Mouse (Mus musculus) embryonic facial prominence, embryonic 14.5 days (tissue): ENCODE results near the gene 4430402I18Rik. TPM values are rescaled to one million over a fixed set of nuclear protein-coding genes. Genes with fewer than 3 reads are reported as not detected.

ENCODE experiments used
- ATAC-seq: fragments of 200-750 bp; cut with Nextera tagmentation; 2 replicates; pipeline ENCODE4 v1.8.0; 2017; ENCODE audit warnings: low read depth, moderate number of reproducible peaks, moderate TSS enrichment
- DNase-seq: peaks from one replicate; pipeline ENCODE4 v3.0.0-alpha.2; 2015; ENCODE audit warnings: low spot score
- H3K27ac ChIP-seq: fragments of 300-500 bp; sonication (generic); replicated peaks from 2 replicates; pipeline ENCODE4 v1.5.1; 2014; ENCODE audit warnings: low read depth, mild to moderate bottlenecking, low read length, moderate library complexity
- H3K27me3 ChIP-seq: fragments of 300-500 bp; sonication (generic); replicated peaks from 2 replicates; pipeline ENCODE4 v1.6.1; 2014; ENCODE audit warnings: low read length; ENCODE audit not compliant: control insufficient read depth, insufficient read depth
- H3K36me3 ChIP-seq: fragments of 300-500 bp; sonication (generic); 2 replicates; pipeline ENCODE4 v1.6.1; 2014; ENCODE audit warnings: low read length, mixed read lengths; ENCODE audit not compliant: control insufficient read depth, insufficient read depth
- H3K4me1 ChIP-seq: fragments of 300-500 bp; sonication (generic); 2 replicates; pipeline ENCODE4 v1.6.1; 2014; ENCODE audit warnings: antibody characterized with exemption, low read length; ENCODE audit not compliant: control insufficient read depth, insufficient read depth
- H3K4me2 ChIP-seq: fragments of 300-500 bp; sonication (generic); 2 replicates; pipeline ENCODE4 v1.6.1; 2014; ENCODE audit warnings: low read depth, mild to moderate bottlenecking, low read length, moderate library complexity, mixed read lengths
- H3K4me3 ChIP-seq: fragments of 300-500 bp; sonication (generic); 2 replicates; pipeline ENCODE4 v1.5.1; 2014; ENCODE audit warnings: low read depth, mild to moderate bottlenecking, low read length
- H3K9ac ChIP-seq: fragments of 300-500 bp; sonication (generic); 2 replicates; pipeline ENCODE4 v1.6.1; 2014; ENCODE audit warnings: low read depth, mild to moderate bottlenecking, low read length, moderate library complexity, mixed read lengths
- H3K9me3 ChIP-seq: fragments of 300-500 bp; sonication (generic); 2 replicates; pipeline ENCODE4 v1.6.1; 2016; ENCODE audit warnings: low read length; ENCODE audit not compliant: control insufficient read depth
- WGBS: fragments of 180-500 bp; shearing (Covaris S2); extraction: QIAGEN DNeasy Blood & Tissue Kit; methylation state at CpG from one replicate; pipeline ENCODE4 v1.1.7; 2014; 5-methylcytosine and 5-hydroxymethylcytosine counted together
- polyA plus RNA-seq: library from polyadenylated mRNA; unstranded; fragments of >200 nt; fragmentation: Nextera tagmentation; extraction: Ambion mirVana; gene quantifications from 2 replicates; pipeline ENCODE4 v1.2.1, GENCODE M21; 2014

Gene 4430402I18Rik
- 1.4 and 1.8 TPM in 2 replicates for polyA plus RNA-seq

GRCm38 (mm10) chr19:28967652-28968051, at the start of gene 4430402I18Rik:
4430402I18Rik (minus strand) TSS chr19:28967800.
- H3K4me3 ChIP-seq = no peak within 1 kb of the TSS
- no peak within 1 kb of the TSS for H3K27ac ChIP-seq
- no peaks in the 10 kb centered on the region for H3K9me3 ChIP-seq
- H3K36me3 ChIP-seq = no peaks in the 10 kb centered on the region
- H3K4me2 ChIP-seq = peak within 1 kb of the TSS; percentile 7; the same call in 1 of the 2 replicates
- H3K9ac ChIP-seq = no peak within 1 kb of the TSS
- ATAC-seq = peak; percentile 47; the same call in 1 of the 2 replicates
- H3K4me1 ChIP-seq = peaks cover 13% of the 10 kb centered on the region
- DNase-seq = peak; percentile 60
- H3K27me3 ChIP-seq = no peaks in the 10 kb centered on the region
- WGBS = 12% methylated on average over 11 of the region's 11 CpGs

- no peaks in the 10 kb centered on the region for H3K4me1 ChIP-seq
- peaks cover 81% of the 10 kb centered on the region for H3K36me3 ChIP-seq
- no peaks in the 10 kb centered on the region for H3K27me3 ChIP-seq
- ATAC-seq = no peak
- no peak overlapping the region for H3K27ac ChIP-seq
- no peak overlapping the region for H3K9ac ChIP-seq
- WGBS = 75% methylated on average over 5 of the region's 5 CpGs
- no peak for DNase-seq
- H3K4me2 ChIP-seq = no peak overlapping the region
- H3K4me3 ChIP-seq = no peak overlapping the region
- no peaks in the 10 kb centered on the region for H3K9me3 ChIP-seq
These were observed 49.2 kb upstream of the 4430402I18Rik start for GRCm38 (mm10) chr19:29016786-29017185.

- ATAC-seq (no peak), DNase-seq (peak; percentile 9)
- no peak overlapping the region for H3K4me2 ChIP-seq
- H3K27me3 ChIP-seq = no peaks in the 10 kb centered on the region
- no peaks in the 10 kb centered on the region for H3K4me1 ChIP-seq
- no peaks in the 10 kb centered on the region for H3K9me3 ChIP-seq
- WGBS = 74% methylated on average over 5 of the region's 5 CpGs
- peaks cover 81% of the 10 kb centered on the region for H3K36me3 ChIP-seq
- H3K27ac ChIP-seq = no peak overlapping the region
- no peak overlapping the region for H3K4me3 ChIP-seq
- H3K9ac ChIP-seq = no peak overlapping the region
These were observed 48.7 kb upstream of the 4430402I18Rik start for GRCm38 (mm10) chr19:29016204-29016765.

GRCm38 (mm10) chr19:29015410-29016203, 48.0 kb upstream of the 4430402I18Rik start:
- Histone ChIP-seq H3K9me3 (no peaks in the 10 kb centered on the region), H3K36me3 (peaks cover 81% of the 10 kb centered on the region), H3K4me1 (no peaks in the 10 kb centered on the region), H3K4me2 (no peak overlapping the region), H3K4me3 (no peak overlapping the region), H3K9ac (0 out of 2 replicates have a peak overlapping the region, but pooled peaks have one; percentile 6), H3K27me3 (no peaks in the 10 kb centered on the region), H3K27ac (no peak overlapping the region)
- no peak for DNase-seq
- no peak for ATAC-seq
- 85% methylated on average over 8 of the region's 8 CpGs for WGBS

- Histone ChIP-seq H3K9ac (no peak overlapping the region), H3K4me2 (no peak overlapping the region), H3K36me3 (peaks cover 73% of the 10 kb centered on the region), H3K4me3 (no peak overlapping the region), H3K9me3 (no peaks in the 10 kb centered on the region), H3K27ac (no peak overlapping the region), H3K4me1 (no peaks in the 10 kb centered on the region), H3K27me3 (no peaks in the 10 kb centered on the region)
- DNase-seq (no peak), ATAC-seq (no peak)
- 71% methylated on average over 5 of the region's 5 CpGs for WGBS
These were observed 47.0 kb upstream of the 4430402I18Rik start for GRCm38 (mm10) chr19:29014466-29015055.

- Histone ChIP-seq H3K4me3 (no peak overlapping the region), H3K27ac (no peak overlapping the region), H3K9me3 (no peaks in the 10 kb centered on the region), H3K27me3 (no peaks in the 10 kb centered on the region), H3K4me2 (no peak overlapping the region), H3K4me1 (no peaks in the 10 kb centered on the region), H3K9ac (no peak overlapping the region), H3K36me3 (peaks cover 77% of the 10 kb centered on the region)
- ATAC-seq = no peak
- no peak for DNase-seq
- WGBS = 89% methylated on average over 12 of the region's 12 CpGs
These were observed 43.9 kb upstream of the 4430402I18Rik start for GRCm38 (mm10) chr19:29011355-29011990.

- no peak overlapping the region for H3K4me3 ChIP-seq
- no peaks in the 10 kb centered on the region for H3K4me1 ChIP-seq
- H3K9ac ChIP-seq = no peak overlapping the region
- ATAC-seq (no peak), DNase-seq (no peak)
- 95% methylated on average over 11 of the region's 11 CpGs for WGBS
- no peak overlapping the region for H3K4me2 ChIP-seq
- H3K9me3 ChIP-seq = no peaks in the 10 kb centered on the region
- no peaks in the 10 kb centered on the region for H3K27me3 ChIP-seq
- peaks cover 64% of the 10 kb centered on the region for H3K36me3 ChIP-seq
- no peak overlapping the region for H3K27ac ChIP-seq
These were observed 41.4 kb upstream of the 4430402I18Rik start for GRCm38 (mm10) chr19:29009046-29009445.

- DNase-seq = no peak
- no peak for ATAC-seq
These were observed 40.6 kb upstream of the 4430402I18Rik start for GRCm38 (mm10) chr19:29008069-29008706.

More at GRCm38 (mm10) chr19:29008069-29008706, 40.6 kb upstream of the 4430402I18Rik start:
- Histone ChIP-seq H3K27ac (no peak overlapping the region), H3K9ac (no peak overlapping the region), H3K4me3 (no peak overlapping the region), H3K4me2 (no peak overlapping the region), H3K36me3 (peaks cover 59% of the 10 kb centered on the region), H3K27me3 (no peaks in the 10 kb centered on the region), H3K9me3 (no peaks in the 10 kb centered on the region), H3K4me1 (no peaks in the 10 kb centered on the region)
- 90% methylated on average over 3 of the region's 3 CpGs for WGBS
